Mouse (Mus musculus) erythroid progenitor cell, adult 5-6 weeks (primary cell): ENCODE results near the gene Myh10. TPM values are rescaled to one million over a fixed set of nuclear protein-coding genes. Genes with fewer than 3 reads are reported as not detected.
A peak's percentile ranks its signal among the peaks of the same experiment; 100 is the strongest.

Source experiments
- ATAC-seq: replicated peaks from 2 replicates; pipeline ENCODE4 v1.8.0; 2016; ENCODE audit warnings: moderate number of reproducible peaks, mild to moderate bottlenecking, moderate TSS enrichment, inconsistent platforms; ENCODE audit not compliant: poor library complexity, low FRiP score, severe bottlenecking
- total RNA-seq, 2 experiments: library from RNA; stranded (forward) in 1 of 2; stranded (reverse) in 1 of 2; fragments of 150-400 nt in 1 of 2; fragments of 186-747, 209-891 nt in 1 of 2; gene quantifications; 2 replicates each; pipeline versions ENCODE4 v1.2.3 to v1.2.4; 2015 to 2017; ENCODE audit warnings: low replicate concordance in 2 of 2

Myh10 gene
- total RNA-seq, 2 experiments from 2014 or later: 76.2 to 89.7 TPM

DNA sequence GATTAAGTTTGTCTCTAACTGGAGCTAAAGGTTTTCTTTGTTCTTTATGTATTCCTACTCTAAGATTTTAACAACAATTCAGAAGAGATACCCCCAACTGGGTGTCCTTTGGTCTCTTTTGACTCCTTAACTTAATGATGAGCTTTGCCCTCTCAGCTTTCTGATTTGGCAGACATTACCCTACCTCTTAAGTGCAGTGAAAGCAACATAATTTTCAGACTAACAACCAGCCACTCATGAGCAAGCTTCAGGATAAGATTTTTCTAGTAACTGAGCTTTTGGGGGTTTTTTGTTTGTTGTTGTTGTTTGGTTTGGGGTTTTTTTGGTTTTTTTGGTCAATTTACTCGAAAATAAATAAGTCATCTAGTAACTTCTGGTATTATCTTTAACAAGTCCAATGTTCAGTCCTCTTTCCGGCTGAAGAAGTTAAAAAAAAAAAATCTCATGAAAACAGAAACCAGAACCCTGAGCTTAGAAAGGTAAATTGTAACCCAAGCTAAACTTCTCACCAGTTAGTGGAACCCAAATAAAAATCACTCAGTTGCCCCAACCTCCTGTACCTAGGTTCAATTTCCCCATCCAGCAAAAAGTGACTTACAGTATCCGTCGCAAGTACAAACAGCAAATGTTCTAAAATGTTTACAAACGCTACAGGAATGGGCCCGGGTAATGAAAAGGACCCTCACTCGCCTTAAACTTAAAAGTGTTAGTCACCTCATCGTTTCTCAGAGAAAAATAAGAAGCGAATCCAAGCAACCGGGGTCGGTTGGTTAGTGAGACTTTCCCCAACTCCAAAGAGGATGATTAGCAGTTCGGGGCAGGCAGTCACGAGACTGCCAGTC lies 160.5 kb downstream of the Myh10 start:
- no peak for ATAC-seq

DNA sequence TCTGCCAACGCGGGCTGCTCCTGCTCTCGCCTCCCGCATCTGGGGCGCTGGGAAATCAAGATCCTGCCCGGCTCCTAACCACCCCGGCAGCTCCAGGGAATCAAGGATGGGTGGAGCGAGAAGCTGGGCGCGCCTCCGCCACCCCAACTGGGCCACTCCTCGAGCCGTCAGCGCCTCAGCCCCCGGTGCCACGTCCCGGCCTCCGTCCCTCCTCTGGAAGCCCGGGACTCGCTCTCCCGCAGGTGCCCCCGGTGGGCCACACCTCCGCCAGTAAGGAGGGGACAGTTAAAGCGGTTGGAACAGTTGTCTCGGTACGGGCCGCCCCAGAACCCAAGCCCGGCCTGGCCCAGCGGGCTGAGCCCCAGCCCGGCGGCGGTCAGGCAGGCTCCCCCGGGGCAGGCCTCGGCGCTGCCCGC lies 161.1 kb downstream of the Myh10 start:
- peak; percentile 85 for ATAC-seq

DNA sequence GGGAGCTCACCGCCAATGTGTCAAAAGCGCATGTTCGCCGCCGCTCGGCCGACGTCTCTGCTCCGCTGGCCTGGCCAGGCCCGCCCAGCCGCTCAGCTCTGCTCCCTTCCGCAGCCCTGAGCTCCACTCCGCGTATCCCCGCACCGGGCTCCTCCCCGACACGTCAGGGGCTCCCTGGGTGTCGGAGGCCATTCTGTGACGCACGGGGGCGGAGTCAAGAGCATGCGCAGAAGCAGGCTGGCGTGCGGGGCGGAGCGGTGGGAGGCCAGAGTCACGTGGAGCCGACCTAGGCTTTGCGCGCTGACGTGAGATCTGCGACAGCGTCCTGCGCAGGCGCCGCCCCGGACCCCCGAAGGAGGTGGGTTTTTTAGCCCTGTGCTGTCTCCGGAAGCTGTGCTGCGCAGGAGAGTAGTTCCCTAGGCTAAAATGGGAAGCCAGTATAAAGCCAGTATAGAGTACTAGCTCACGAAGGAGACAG lies 161.6 kb downstream of the Myh10 start:
- ATAC-seq: peak; percentile 93

DNA sequence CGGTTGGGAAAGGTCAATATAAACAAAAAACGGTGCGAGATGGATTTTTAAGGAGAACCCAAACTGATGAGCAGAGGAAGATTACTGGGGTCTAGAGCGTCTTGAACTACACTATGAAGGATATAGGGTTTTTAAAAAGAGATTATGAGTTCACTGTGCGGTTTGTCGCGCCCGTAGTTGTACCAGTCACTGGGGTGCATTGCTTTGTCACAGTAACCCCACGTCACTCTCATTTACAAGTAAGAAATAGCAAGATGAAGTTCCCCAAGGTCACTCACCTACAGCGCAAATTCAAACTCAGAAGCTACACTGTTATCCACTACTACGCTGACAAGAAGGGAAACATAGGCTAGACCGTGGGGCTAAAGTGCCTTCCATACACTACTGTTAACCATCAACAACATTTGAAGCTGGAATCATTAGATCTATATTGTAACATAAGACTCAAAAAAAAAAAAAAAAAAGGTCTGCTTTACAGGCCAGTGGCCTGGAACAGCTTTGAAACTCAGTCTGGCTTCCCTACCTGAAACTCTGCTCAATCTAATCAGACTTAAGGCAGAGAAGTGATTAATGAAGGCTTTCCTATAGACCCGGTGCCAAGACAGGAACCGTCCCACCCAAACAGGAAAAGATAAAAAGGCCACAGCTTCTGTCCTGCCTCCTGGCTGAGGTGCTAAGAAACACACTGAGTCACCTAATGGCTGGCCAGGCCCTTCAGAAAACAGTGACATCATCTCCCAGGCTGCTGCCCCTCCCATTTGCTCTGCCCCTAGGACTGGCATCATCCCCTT lies 162.4 kb downstream of the Myh10 start:
- peak; percentile 44 for ATAC-seq

DNA sequence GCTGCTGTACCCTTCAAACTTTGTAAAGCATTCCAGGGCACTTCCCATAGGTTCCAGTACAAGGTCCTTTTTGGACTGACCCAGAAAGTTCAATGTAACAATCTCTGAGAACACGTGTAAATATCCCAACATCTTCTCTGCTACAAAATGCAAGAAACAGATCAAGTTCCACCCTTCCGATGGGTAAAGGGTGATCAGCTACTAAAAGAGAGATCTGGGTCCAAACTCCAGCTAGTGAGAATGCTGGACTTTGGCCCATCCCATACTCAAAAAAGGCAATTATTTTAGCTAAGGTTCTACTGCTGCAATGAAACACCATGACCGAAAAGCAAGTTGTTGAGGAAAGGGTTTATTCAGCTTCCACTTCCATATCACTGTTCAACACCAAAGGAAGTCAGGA lies 163.3 kb downstream of the Myh10 start:
- no peak for ATAC-seq

DNA sequence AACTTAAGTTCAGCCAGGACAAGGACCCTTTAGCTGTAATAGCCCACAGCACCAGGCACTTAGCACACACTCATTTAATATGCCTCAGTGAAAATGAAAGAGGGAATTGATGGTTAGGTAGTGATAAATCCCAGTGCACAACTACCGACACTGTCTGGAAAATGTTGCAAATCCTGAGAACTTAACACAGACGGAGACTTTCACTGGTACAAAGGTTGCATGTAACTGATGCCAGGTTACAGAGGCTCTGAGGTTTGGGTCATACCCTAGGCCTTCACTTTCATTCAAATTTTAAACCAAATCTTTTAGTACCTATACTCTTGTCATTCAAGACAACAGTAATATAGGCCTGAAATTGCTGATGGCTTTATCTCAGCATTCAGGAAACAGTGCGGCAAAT lies 166.0 kb downstream of the Myh10 start:
- ATAC-seq: no peak

DNA sequence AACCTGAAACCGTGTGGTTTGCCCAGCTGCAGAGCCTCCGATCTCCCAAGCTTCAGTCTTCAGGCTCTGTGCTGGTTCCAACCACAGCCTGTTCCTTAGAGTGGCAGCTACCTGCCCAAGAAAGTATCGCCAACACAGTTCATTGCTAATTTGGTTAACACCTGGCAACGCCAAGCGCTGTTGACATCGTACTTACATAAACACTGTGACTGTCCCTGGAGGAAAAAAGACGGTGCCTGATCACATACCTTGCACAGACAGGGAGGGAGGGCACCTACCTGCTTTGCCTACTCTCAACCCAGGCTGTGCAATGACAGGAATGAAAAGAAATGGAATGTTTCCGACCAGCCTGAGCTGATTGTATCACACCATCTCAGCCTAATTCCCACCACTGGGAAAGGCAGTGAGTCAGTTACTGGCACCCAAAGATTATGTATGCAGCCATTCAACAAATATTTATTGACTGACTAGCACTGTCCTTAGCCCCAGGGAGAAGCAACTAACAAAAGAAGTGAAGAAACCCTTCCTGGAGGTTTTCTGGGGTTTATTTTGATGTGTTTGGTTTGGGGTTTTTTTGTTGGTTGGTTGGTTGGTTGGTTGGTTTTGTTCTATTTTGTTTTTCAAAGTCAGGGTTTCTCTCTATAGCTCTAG lies 168.7 kb downstream of the Myh10 start:
- no peak for ATAC-seq

DNA sequence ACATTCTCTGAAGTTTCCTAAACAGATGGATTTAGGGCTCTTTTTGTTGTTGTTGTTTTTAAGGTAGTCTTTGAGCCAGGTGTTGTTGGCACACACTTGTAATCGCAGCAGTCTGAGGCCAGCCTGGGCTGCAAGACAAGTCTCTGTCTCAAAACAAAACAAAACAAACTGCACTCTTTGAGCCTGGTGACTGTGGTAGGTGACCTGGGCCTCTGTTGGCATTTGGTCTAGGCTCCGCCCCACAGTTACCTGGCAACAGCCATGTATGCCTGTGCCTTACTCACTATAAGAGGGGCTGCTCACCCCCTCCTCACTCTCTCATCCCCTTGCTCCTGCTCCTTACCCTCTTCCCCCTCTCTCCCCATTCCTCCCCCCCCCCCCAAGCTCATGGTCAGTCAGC lies 170.9 kb downstream of the Myh10 start:
- ATAC-seq: no peak

DNA sequence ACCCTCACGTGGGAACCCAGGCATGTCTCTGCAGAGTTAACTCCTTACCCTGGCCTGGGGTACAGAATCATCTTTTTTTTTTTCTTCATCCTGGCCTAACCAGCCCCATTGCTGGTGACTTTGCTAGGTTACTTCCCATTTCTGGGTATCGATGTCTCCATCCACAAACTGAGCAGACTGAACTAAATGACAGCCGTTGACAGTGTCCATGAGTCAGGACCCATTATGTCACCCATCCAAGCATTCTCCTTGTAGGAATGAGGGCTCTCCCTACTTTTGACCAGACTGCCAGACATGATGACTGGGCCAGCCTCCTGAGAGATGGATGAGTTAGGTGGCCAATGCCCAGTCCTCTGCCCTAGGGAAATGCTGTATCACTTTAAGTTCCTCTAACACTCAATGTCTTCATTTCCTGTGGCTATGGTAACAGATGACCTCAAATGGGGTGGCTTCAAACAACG lies 172.3 kb downstream of the Myh10 start:
- no peak for ATAC-seq

DNA sequence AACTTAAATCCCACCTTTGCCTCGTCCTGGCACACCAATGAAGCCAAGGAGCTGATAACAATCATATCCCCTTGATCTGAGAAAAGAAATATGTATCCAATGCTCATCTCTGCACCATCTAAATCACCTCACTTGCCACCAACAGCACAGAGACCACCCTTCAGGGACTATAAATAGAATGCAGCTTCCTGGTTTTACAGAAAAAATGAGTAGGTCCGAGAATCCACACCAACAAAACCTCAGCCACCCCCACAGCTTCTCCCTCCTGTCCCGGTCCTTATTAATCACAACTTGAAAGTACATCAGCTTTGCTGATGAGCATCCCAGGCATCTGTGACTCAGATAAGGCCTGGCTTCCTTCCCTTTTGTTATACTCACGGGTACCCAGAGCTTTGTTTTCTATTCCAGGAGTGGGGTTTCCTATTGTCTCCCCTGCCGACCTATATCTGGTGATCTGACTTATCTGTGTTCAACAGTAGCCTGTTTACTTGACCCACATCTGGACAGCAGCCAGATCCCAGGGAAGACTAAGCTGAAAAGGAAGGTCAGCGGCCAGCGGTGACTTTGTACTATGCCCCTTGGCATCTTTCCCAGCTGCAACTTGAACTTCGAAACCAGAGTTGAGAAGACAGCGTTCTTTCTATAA lies 173.3 kb downstream of the Myh10 start:
- ATAC-seq: no peak

Other genes starting within 250 kb of the Myh10 start
- gene Pik3r6, start 188.5 kb upstream of the Myh10 start, total RNA-seq (2015; ENCODE audit: low replicate concordance): 1.7 and 5.8 TPM in 2 replicates
- gene Pik3r6, start 188.5 kb upstream of the Myh10 start, total RNA-seq (2017; ENCODE audit: low replicate concordance): 0.90 and 1.5 TPM in 2 replicates
- gene Mfsd6l, start 135.4 kb upstream of the Myh10 start, total RNA-seq (2015; ENCODE audit: low replicate concordance): not detected in 2 replicates
- not detected in 2 replicates for gene Mfsd6l, start 135.4 kb upstream of the Myh10 start, total RNA-seq (2017; ENCODE audit: low replicate concordance)
- gene Ccdc42, start 104.5 kb upstream of the Myh10 start, total RNA-seq (2015; ENCODE audit: low replicate concordance): not detected in 2 replicates
- not detected in 2 replicates for gene Ccdc42, start 104.5 kb upstream of the Myh10 start, total RNA-seq (2017; ENCODE audit: low replicate concordance)
- gene Ndel1, start 180.3 kb downstream of the Myh10 start, total RNA-seq (2015; ENCODE audit: low replicate concordance): 21.6 and 40.7 TPM in 2 replicates
- 60.1 and 74.4 TPM in 2 replicates for gene Ndel1, start 180.3 kb downstream of the Myh10 start, total RNA-seq (2017; ENCODE audit: low replicate concordance)
- gene Rnf222, start 197.0 kb downstream of the Myh10 start, total RNA-seq (2015; ENCODE audit: low replicate concordance): not detected in 2 replicates
- gene Rnf222, start 197.0 kb downstream of the Myh10 start, total RNA-seq (2017; ENCODE audit: low replicate concordance): not detected in 2 replicates
- gene Rpl26, start 210.0 kb downstream of the Myh10 start, total RNA-seq (2015; ENCODE audit: low replicate concordance): 896 and 989 TPM in 2 replicates
- 751 and 992 TPM in 2 replicates for gene Rpl26, start 210.0 kb downstream of the Myh10 start, total RNA-seq (2017; ENCODE audit: low replicate concordance)
- not detected in 2 replicates for gene Odf4, start 235.5 kb downstream of the Myh10 start, total RNA-seq (2015; ENCODE audit: low replicate concordance)
- gene Odf4, start 235.5 kb downstream of the Myh10 start, total RNA-seq (2017; ENCODE audit: low replicate concordance): not detected in 2 replicates